Mouse (Mus musculus) lung, embryonic 16.5 days (tissue): ENCODE measurements around the gene 4933424G06Rik. TPM values are rescaled to one million over a fixed set of nuclear protein-coding genes. Genes with fewer than 3 reads are reported as not detected.

ENCODE experiments used
- ATAC-seq: fragments of 200-750 bp; cut with Nextera tagmentation; 2 replicates; pipeline ENCODE4 v1.8.0; 2017; ENCODE audit warnings: low read depth, mild to moderate bottlenecking, moderate library complexity
- H3K27ac ChIP-seq: fragments of 300-500 bp; sonication (generic); 2 replicates; pipeline ENCODE4 v1.5.1; 2014; ENCODE audit warnings: mild to moderate bottlenecking, control low read depth, low read length
- H3K27me3 ChIP-seq: fragments of 300-500 bp; sonication (generic); 2 replicates; pipeline ENCODE4 v1.6.1; 2014; ENCODE audit warnings: low read depth, low read length, mixed read lengths; ENCODE audit not compliant: control insufficient read depth, insufficient read depth
- H3K36me3 ChIP-seq: fragments of 300-500 bp; sonication (generic); 2 replicates; pipeline ENCODE4 v1.6.1; 2014; ENCODE audit warnings: low read length; ENCODE audit not compliant: control insufficient read depth, insufficient read depth
- H3K4me1 ChIP-seq: fragments of 300-500 bp; sonication (generic); replicated peaks from 2 replicates; pipeline ENCODE4 v1.6.1; 2014; ENCODE audit warnings: low read length, mixed read lengths; ENCODE audit not compliant: control insufficient read depth, insufficient read depth
- H3K4me2 ChIP-seq: fragments of 300-500 bp; sonication (generic); 2 replicates; pipeline ENCODE4 v1.6.1; 2014; ENCODE audit warnings: low read depth, low read length, control low read depth
- H3K4me3 ChIP-seq: fragments of 300-500 bp; sonication (generic); 2 replicates; pipeline ENCODE4 v1.5.1; 2014; ENCODE audit warnings: mild to moderate bottlenecking, low read length, control low read depth
- H3K9ac ChIP-seq: fragments of 300-500 bp; sonication (generic); 2 replicates; pipeline ENCODE4 v1.6.1; 2014; ENCODE audit warnings: low read length, control low read depth
- H3K9me3 ChIP-seq: fragments of 300-500 bp; sonication (generic); 2 replicates; pipeline ENCODE4 v1.6.1; 2016; ENCODE audit warnings: low read length; ENCODE audit not compliant: control insufficient read depth
- WGBS: fragments of 180-500 bp; shearing (Covaris S2); extraction: QIAGEN DNeasy Blood & Tissue Kit; methylation state at CpG from one replicate; pipeline ENCODE4 v1.1.7; 2014; 5-methylcytosine and 5-hydroxymethylcytosine counted together
- polyA plus RNA-seq: library from polyadenylated mRNA; unstranded; fragments of >200 nt; fragmentation: Nextera tagmentation; extraction: Ambion mirVana; gene quantifications from 2 replicates; pipeline ENCODE4 v1.2.1, GENCODE M21; 2015

Gene 4933424G06Rik
- polyA plus RNA-seq, 1 experiment from 2014 or later: not detected

DNA sequence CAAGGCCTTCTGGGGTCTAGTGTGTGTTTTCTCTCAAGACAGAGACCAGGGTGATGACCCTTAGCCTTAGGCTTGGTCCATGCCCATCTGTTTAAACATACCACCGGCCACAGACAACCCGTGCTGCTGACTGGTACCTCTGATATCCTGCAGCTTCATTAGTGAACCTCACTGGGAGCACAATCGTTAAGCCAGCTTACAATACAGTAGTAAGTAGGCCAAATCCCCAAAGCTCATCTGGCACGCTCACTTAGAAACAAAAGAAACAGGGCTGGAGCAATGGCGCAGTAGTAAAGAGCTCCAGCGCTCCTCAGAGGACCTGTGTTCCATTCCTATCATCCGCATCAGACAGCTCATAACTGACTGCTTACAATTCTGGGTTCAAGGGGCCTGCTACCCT lies 29.1 kb upstream of the 4933424G06Rik start:
- Histone ChIP-seq H3K36me3 (no peaks in the 10 kb centered on the region), H3K4me2 (no peak overlapping the region), H3K9me3 (no peaks in the 10 kb centered on the region), H3K4me3 (no peak overlapping the region), H3K27me3 (no peaks in the 10 kb centered on the region), H3K27ac (no peak overlapping the region), H3K9ac (no peak overlapping the region), H3K4me1 (no peaks in the 10 kb centered on the region; the same call in 1 of the 2 replicates)
- WGBS: 69% methylated on average over 7 of the region's 7 CpGs
- no peak for ATAC-seq

DNA sequence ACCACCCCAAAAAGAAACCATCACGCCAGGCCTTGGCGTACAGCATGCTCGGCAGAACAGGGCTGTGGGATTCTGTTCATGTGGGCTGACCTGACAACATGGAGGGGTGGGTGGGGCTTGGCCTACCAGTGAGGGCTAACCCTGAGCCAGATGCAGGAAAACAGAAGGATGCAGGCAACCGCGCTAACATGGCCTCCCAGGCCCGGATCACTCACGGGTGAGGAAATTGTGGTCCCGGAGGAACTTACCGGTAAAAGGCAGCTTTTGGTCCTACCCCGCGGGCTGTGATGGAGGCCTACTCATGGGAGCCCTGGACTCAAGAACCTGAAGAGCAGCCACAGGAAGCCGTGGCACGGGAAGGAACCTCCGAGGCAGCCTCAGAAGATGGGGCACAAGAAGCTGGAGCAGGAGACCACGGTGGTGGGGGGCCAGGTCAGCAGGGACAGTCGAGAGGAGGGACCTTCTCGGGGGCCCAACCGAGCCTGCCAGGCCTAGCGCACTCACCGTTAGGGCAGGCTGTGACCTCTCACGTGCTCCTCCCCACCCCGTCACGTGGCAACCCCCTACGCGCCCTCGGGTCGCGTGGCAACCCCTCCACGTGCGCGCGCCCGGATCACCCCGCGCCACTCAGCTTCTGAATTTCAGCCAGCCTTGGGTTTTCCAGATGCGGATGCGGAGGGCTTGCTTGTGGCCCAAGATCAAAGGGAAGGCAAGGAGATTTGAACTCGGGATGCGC lies 27.2 kb upstream of the 4933424G06Rik start, which contains the start of gene Fam178b:
Fam178b (minus strand) TSS at position 564 of the 736 bp plus-strand sequence.
- 91% methylated on average over 39 of the region's 39 CpGs for WGBS

DNA sequence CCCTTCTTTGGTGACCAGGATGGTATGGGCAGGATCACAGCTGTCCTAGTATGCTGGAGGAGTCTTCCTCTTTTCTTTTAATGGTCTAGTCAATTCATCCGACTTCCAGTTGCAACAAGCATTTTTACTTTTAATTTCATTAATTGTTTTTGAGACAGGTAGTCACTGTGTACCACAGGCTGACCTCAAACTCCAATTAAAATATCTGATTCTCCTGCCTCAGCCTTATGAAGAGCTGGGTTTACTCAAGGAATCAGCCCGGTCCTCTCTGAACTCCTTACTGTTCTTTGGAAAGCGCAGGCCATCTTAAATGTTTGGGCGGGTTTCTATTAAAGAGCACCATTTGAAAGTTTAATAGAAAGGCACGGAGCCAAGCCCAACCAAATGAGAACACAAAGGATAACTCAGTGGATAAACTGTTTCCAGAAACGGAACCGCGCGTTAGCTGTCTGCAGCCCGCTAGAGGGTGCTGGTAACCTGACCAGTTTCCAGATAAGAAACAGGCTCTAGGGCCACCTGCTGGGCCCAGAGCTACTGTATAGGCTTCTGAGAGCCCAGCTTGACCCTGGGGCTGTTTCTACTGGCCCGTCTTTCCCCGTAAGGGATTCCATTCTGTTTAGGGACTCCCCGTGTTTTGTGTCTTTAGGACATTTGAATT lies 26.0 kb upstream of the 4933424G06Rik start:
- peak; percentile 89 for ATAC-seq
- H3K4me2 ChIP-seq: no peak overlapping the region
- no peaks in the 10 kb centered on the region; the same call in 1 of the 2 replicates for H3K4me1 ChIP-seq
- H3K4me3 ChIP-seq: no peak overlapping the region
- H3K27ac ChIP-seq: no peak overlapping the region
- H3K9me3 ChIP-seq: no peaks in the 10 kb centered on the region
- no peaks in the 10 kb centered on the region for H3K36me3 ChIP-seq
- WGBS: 11% methylated on average over 13 of the region's 13 CpGs
- no peaks in the 10 kb centered on the region for H3K27me3 ChIP-seq
- no peak overlapping the region for H3K9ac ChIP-seq

More for the DNA sequence above, 27.2 kb upstream of the 4933424G06Rik start, which contains the start of gene Fam178b:
- no peaks in the 10 kb centered on the region; the same call in 1 of the 2 replicates for H3K4me1 ChIP-seq
- no peaks in the 10 kb centered on the region for H3K27me3 ChIP-seq
- no peaks in the 10 kb centered on the region for H3K36me3 ChIP-seq
- H3K4me2 ChIP-seq: no peak within 1 kb of the TSS
- H3K4me3 ChIP-seq: no peak within 1 kb of the TSS
- no peak for ATAC-seq
- H3K27ac ChIP-seq: no peak within 1 kb of the TSS
- no peaks in the 10 kb centered on the region for H3K9me3 ChIP-seq
- H3K9ac ChIP-seq: no peak within 1 kb of the TSS

- H3K9ac ChIP-seq: peak overlapping the region; percentile 55
- H3K27ac ChIP-seq: peak overlapping the region; percentile 11; the same call in 1 of the 2 replicates
- peaks cover 17% of the 10 kb centered on the region for H3K36me3 ChIP-seq
- no peaks in the 10 kb centered on the region for H3K27me3 ChIP-seq
- peak; percentile 16 for ATAC-seq
- peaks cover 8% of the 10 kb centered on the region for H3K4me1 ChIP-seq
- H3K4me2 ChIP-seq: peak overlapping the region; percentile 50
- peak overlapping the region; percentile 91 for H3K4me3 ChIP-seq
- H3K9me3 ChIP-seq: no peaks in the 10 kb centered on the region
- WGBS: 56% methylated on average over 11 of the region's 11 CpGs
These were observed 19.2 kb upstream of the 4933424G06Rik start for GRCm38 (mm10) chr1:36690671-36691235.

GRCm38 (mm10) chr1:36691271-36692155 lies 18.4 kb upstream of the 4933424G06Rik start, which contains the start of gene Cox5b:
Gene Cox5b (plus strand): TSS chr1:36691449.
- peak within 1 kb of the TSS; percentile 91 for H3K4me3 ChIP-seq
- no peaks in the 10 kb centered on the region for H3K9me3 ChIP-seq
- H3K36me3 ChIP-seq: peaks cover 17% of the 10 kb centered on the region
- H3K27ac ChIP-seq: peak within 1 kb of the TSS; percentile 11; the same call in 1 of the 2 replicates
- H3K4me2 ChIP-seq: peak within 1 kb of the TSS; percentile 87
- WGBS: under 1% methylated on average over 68 of the region's 68 CpGs
- H3K9ac ChIP-seq: peak within 1 kb of the TSS; percentile 88
- peak; percentile 98 for ATAC-seq
- H3K27me3 ChIP-seq: no peaks in the 10 kb centered on the region
- peaks cover 8% of the 10 kb centered on the region for H3K4me1 ChIP-seq

DNA sequence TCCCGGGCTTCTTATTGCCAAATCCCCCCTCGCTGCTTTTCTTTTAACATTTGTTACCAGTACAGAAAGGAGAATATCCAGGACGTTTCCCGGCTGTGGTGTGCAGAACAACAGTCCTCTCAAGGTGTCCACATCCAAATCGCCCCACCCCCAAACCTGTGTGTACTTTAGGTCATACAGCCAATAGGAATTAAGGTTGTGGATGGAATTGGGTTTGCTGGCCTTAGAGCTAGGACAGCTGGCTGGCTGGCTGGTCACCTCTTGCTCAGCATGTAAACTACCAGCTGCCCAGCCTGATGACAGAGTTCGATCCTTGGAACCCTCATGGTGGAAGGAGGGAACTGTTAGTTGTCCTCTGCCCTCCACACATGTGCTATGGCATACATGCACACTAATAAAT lies 15.1 kb upstream of the 4933424G06Rik start:
- ATAC-seq: no peak
- H3K4me3 ChIP-seq: no peak overlapping the region
- 70% methylated on average over 6 of the region's 6 CpGs for WGBS
- no peaks in the 10 kb centered on the region for H3K9me3 ChIP-seq
- peaks cover 8% of the 10 kb centered on the region for H3K4me1 ChIP-seq
- no peak overlapping the region for H3K9ac ChIP-seq
- peaks cover 22% of the 10 kb centered on the region for H3K36me3 ChIP-seq
- H3K27me3 ChIP-seq: no peaks in the 10 kb centered on the region
- no peak overlapping the region for H3K4me2 ChIP-seq
- H3K27ac ChIP-seq: no peak overlapping the region

GRCm38 (mm10) chr1:36696411-36696810 lies 13.5 kb upstream of the 4933424G06Rik start:
- Histone ChIP-seq H3K36me3 (peaks cover 36% of the 10 kb centered on the region), H3K4me3 (no peak overlapping the region), H3K27ac (no peak overlapping the region)

GRCm38 (mm10) chr1:36697030-36697429 lies 12.9 kb upstream of the 4933424G06Rik start:
- Histone ChIP-seq H3K4me1 (peaks cover 6% of the 10 kb centered on the region), H3K27ac (no peak overlapping the region), H3K27me3 (no peaks in the 10 kb centered on the region), H3K4me3 (no peak overlapping the region), H3K9me3 (no peaks in the 10 kb centered on the region), H3K36me3 (peaks cover 40% of the 10 kb centered on the region), H3K9ac (no peak overlapping the region), H3K4me2 (no peak overlapping the region)
- 76% methylated on average over 5 of the region's 5 CpGs for WGBS
- no peak for ATAC-seq

More at GRCm38 (mm10) chr1:36696411-36696810, 13.5 kb upstream of the 4933424G06Rik start:
- no peak overlapping the region for H3K9ac ChIP-seq
- peaks cover 8% of the 10 kb centered on the region for H3K4me1 ChIP-seq
- 69% methylated on average over 6 of the region's 6 CpGs for WGBS
- no peak for ATAC-seq
- H3K9me3 ChIP-seq: no peaks in the 10 kb centered on the region
- no peaks in the 10 kb centered on the region for H3K27me3 ChIP-seq
- H3K4me2 ChIP-seq: no peak overlapping the region
